Mouse (Mus musculus): ENCODE results near the gene Plpp6.
"Not testable (repeated sequence)": the region's sequence is repeated elsewhere in the genome, so short reads cannot be mapped to it uniquely, and the experiment has no call there.

The Plpp6 gene

GRCm38 (mm10) chr19:28989515-28989914 lies 25.8 kb downstream of the Plpp6 start:
- no peak for DNase-seq (ENCODE audit: low spot score)

GRCm38 (mm10) chr19:28990194-28990589 lies 26.4 kb downstream of the Plpp6 start, which contains the start of gene Cdc37l1:
Gene Cdc37l1, plus strand, starts transcription at chr19:28990352.
- DNase-seq (ENCODE audit: low spot score): peak; percentile 98

- DNase-seq (ENCODE audit: low spot score): peak; percentile 46
Observed at GRCm38 (mm10) chr19:28990590-28991221, 27.0 kb downstream of the Plpp6 start.

- DNase-seq (ENCODE audit: low spot score): peak; percentile 11
Observed at GRCm38 (mm10) chr19:28991391-28991790, 27.6 kb downstream of the Plpp6 start.

GRCm38 (mm10) chr19:28994870-28995269 lies 31.1 kb downstream of the Plpp6 start:
- DNase-seq (ENCODE audit: low spot score): no peak

- DNase-seq (ENCODE audit: low spot score): no peak
Observed at GRCm38 (mm10) chr19:28995366-28995765, 31.6 kb downstream of the Plpp6 start.

GRCm38 (mm10) chr19:28997976-28998630 lies 34.4 kb downstream of the Plpp6 start:
- no peak for DNase-seq (ENCODE audit: low spot score)

GRCm38 (mm10) chr19:29000321-29000720 lies 36.6 kb downstream of the Plpp6 start:
- DNase-seq (ENCODE audit: low spot score): not testable (repeated sequence)

GRCm38 (mm10) chr19:29008069-29008706 lies 44.4 kb downstream of the Plpp6 start:
- DNase-seq (ENCODE audit: low spot score): no peak

- no peak for DNase-seq (ENCODE audit: low spot score)
Observed at GRCm38 (mm10) chr19:29009046-29009445, 45.3 kb downstream of the Plpp6 start.

GRCm38 (mm10) chr19:29011355-29011990 lies 47.7 kb downstream of the Plpp6 start:
- DNase-seq (ENCODE audit: low spot score): no peak

GRCm38 (mm10) chr19:29014466-29015055 lies 50.8 kb downstream of the Plpp6 start:
- DNase-seq (ENCODE audit: low spot score): no peak

- no peak for DNase-seq (ENCODE audit: low spot score)
Observed at GRCm38 (mm10) chr19:29015410-29016203, 51.9 kb downstream of the Plpp6 start.

- DNase-seq (ENCODE audit: low spot score): no peak
Observed at GRCm38 (mm10) chr19:29016204-29016765, 52.5 kb downstream of the Plpp6 start.
